Mouse (Mus musculus): ENCODE results near the gene Slc9a1. TPM values are rescaled to one million over a fixed set of nuclear protein-coding genes. Genes with fewer than 3 reads are reported as not detected.
A peak's percentile ranks its signal among the peaks of the same experiment; 100 is the strongest.

The Slc9a1 gene
- polyA plus RNA-seq, 1 experiment, result 30.1 TPM

DNA sequence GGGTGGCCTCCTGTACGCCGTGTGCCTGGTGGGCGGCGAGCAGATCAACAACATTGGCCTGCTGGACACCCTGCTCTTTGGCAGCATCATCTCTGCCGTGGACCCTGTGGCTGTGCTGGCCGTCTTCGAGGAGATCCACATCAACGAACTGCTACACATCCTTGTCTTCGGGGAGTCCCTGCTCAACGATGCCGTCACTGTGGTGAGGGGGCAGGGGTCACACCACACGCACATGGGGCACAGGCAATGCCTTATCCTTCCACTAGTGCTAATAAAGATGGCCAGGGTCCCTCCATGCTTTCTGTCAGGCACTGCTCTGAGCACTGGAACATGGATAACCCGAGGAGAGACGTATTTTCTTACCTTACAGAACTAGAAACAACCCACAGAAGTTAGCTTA is 42.6 kb downstream of the Slc9a1 start:
- WGBS, result 75% methylated on average over 14 of the region's 14 CpGs
- Histone ChIP-seq H3K4me1 (ENCODE audit: control insufficient read depth, insufficient read depth, low read length) (no peaks in the 10 kb centered on the region), H3K36me3 (ENCODE audit: control insufficient read depth, insufficient read depth, low read length) (no peaks in the 10 kb centered on the region), H3K4me3 (ENCODE audit: insufficient read depth, low read depth, low read length) (no peak overlapping the region), H3K27ac (ENCODE audit: insufficient read depth, low read depth, low read length) (no peak overlapping the region), H3K27me3 (replicated peaks; ENCODE audit: control insufficient read depth, insufficient read depth, low read length) (no peaks in the 10 kb centered on the region)
- no peak for DNase-seq
- TF ChIP-seq CTCF (conservative IDR thresholded peaks at IDR 0.05; ENCODE audit: insufficient read depth, insufficient read length, low read depth, low read length) (no peak), POLR2A (IDR thresholded peaks at IDR 0.05; ENCODE audit: low read depth, low read length) (no peak)

DNA sequence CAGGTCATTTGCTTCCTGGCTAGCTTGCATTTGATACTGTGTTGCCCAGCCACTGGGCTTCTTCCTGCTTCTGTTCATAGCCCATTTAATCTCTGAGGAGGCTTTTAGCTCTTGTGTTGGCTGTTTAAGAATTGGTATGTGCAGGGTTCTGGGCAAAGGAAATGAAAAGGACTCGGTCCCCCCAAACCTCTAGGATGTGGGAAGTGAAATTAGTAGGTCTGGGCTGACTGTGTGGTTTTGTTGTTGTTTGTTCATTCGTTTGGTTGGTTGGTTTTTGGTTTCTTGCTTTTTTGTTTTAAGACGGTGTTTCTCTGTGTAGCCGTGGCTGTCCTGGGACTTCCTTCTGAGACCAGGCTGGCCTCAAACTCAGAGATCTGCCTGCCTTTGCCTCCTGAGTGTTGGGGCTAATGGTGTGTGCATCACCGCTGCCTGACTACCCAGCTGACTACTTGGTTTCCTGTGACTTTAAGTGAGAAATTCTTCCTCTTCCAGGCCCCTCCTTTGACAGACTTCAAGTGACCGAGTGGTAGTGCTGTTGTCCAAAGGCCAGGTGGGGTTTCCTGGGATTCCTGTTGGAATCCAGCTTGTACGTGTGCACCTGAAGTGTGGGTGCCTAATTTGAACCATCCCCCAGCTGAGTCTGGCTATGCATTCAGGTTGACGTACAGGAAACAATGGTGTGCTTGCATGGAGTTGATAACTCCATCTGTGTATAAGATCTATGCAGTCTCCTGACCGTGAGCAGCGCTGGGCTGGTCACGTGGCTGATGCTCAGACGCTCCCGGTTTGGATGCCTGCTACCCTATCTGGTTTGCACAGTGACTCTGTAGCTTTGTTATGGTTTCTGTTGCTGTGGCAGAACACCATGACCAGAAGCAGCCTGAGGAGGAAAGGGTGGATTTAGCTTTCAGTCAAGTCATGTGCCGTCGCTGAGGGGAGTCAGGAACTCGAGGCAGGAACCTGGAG is 43.4 kb downstream of the Slc9a1 start:
- Histone ChIP-seq H3K36me3 (ENCODE audit: control insufficient read depth, insufficient read depth, low read length) (no peaks in the 10 kb centered on the region), H3K4me3 (ENCODE audit: insufficient read depth, low read depth, low read length) (no peak overlapping the region), H3K4me1 (ENCODE audit: control insufficient read depth, insufficient read depth, low read length) (no peaks in the 10 kb centered on the region), H3K27ac (ENCODE audit: insufficient read depth, low read depth, low read length) (no peak overlapping the region), H3K27me3 (replicated peaks; ENCODE audit: control insufficient read depth, insufficient read depth, low read length) (no peaks in the 10 kb centered on the region)
- no peak for TF ChIP-seq POLR2A (IDR thresholded peaks at IDR 0.05; ENCODE audit: low read depth, low read length)
- TF ChIP-seq CTCF (conservative IDR thresholded peaks at IDR 0.05; ENCODE audit: insufficient read depth, insufficient read length, low read depth, low read length), result no peak
- 80% methylated on average over 16 of the region's 16 CpGs for WGBS
- no peak for DNase-seq

DNA sequence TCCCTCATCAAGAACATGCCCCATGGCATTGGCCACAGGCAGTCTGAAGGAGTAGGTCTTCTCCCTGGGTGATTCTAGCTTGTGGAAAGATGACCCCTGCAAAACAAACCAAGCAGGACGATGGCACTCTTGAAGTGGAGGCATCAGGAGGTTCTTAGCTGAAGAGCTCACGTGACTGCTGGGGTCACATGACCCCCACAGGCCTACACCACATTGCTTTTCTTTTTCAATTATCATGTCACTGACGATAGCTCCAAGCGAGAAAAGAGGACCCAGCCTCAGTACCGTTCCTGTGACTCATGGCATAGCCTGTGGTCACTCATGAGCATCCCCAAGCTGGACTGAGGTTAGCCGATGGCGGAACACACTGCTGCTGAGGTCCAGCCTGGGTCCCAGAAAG is 44.1 kb downstream of the Slc9a1 start:
- H3K4me1 ChIP-seq (ENCODE audit: control insufficient read depth, insufficient read depth, low read length), result no peaks in the 10 kb centered on the region
- TF ChIP-seq CTCF (conservative IDR thresholded peaks at IDR 0.05; ENCODE audit: insufficient read depth, insufficient read length, low read depth, low read length) (no peak), POLR2A (IDR thresholded peaks at IDR 0.05; ENCODE audit: low read depth, low read length) (no peak)
- WGBS, result 89% methylated on average over 7 of the region's 7 CpGs
- no peaks in the 10 kb centered on the region for H3K36me3 ChIP-seq (ENCODE audit: control insufficient read depth, insufficient read depth, low read length)
- no peak for DNase-seq
- H3K27ac ChIP-seq (ENCODE audit: insufficient read depth, low read depth, low read length), result no peak overlapping the region
- no peaks in the 10 kb centered on the region for H3K27me3 ChIP-seq (replicated peaks; ENCODE audit: control insufficient read depth, insufficient read depth, low read length)
- H3K4me3 ChIP-seq (ENCODE audit: insufficient read depth, low read depth, low read length), result no peak overlapping the region

DNA sequence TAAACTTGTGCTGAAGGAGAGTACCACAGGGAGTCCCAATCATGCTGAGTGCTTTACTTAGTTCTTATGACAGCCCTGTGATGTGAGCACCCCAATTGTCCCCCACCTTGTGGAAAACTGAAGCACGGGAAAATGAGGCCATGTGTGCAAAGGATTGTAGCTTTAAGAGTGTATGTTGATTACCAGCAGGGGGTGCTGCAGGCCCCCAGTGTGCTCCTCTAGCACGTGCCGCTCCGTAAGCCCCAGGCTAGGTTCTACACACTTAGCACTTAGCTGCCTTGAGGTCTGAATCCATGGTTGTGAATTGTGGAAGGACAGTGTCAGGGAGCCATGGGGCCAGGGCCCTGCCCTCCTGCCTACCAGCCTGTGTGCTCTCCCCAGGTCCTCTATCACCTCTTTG is 45.4 kb downstream of the Slc9a1 start:
- H3K4me3 ChIP-seq (ENCODE audit: insufficient read depth, low read depth, low read length), result no peak overlapping the region
- peak; percentile 20 for DNase-seq
- no peak overlapping the region for H3K27ac ChIP-seq (ENCODE audit: insufficient read depth, low read depth, low read length)
- no peaks in the 10 kb centered on the region for H3K4me1 ChIP-seq (ENCODE audit: control insufficient read depth, insufficient read depth, low read length)
- no peak for TF ChIP-seq POLR2A (IDR thresholded peaks at IDR 0.05; ENCODE audit: low read depth, low read length)
- TF ChIP-seq CTCF (conservative IDR thresholded peaks at IDR 0.05; ENCODE audit: insufficient read depth, insufficient read length, low read depth, low read length), result peak; percentile 47
- H3K27me3 ChIP-seq (replicated peaks; ENCODE audit: control insufficient read depth, insufficient read depth, low read length), result no peaks in the 10 kb centered on the region
- 62% methylated on average over 4 of the region's 4 CpGs for WGBS
- no peaks in the 10 kb centered on the region for H3K36me3 ChIP-seq (ENCODE audit: control insufficient read depth, insufficient read depth, low read length)

DNA sequence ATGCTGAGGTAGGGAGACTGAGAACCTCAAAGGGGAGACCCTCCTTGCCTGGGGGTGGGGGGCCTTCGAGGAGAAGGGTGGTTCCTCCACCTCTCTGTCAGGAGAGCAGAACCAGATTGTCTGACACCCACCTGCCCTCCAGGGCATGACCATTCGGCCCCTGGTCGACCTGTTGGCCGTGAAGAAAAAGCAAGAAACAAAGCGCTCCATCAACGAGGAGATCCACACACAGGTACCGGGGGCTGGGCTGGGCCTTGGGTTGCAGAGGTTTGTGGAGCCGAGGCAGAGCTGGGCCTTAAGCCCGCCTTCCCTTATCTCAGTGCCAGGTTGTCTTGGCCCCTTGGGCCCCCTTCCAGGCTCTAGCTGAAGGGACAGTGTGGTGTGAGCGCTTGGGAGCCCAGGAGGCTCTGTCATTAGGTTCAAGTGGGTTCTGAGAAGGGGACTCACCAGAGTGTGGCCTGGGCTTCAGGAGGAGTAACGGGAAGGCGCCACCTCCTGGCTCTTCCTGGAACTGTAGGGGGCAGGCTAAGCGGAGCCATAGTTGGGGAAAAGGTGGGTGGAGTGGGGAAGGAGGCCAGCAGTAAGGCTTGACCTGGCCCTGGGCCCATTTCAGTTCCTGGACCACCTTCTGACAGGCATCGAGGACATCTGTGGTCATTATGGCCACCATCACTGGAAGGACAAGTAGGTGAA is 50.0 kb downstream of the Slc9a1 start:
- 73% methylated on average over 14 of the region's 14 CpGs for WGBS
- Histone ChIP-seq H3K27ac (ENCODE audit: insufficient read depth, low read depth, low read length) (no peak overlapping the region), H3K27me3 (replicated peaks; ENCODE audit: control insufficient read depth, insufficient read depth, low read length) (no peaks in the 10 kb centered on the region), H3K4me1 (ENCODE audit: control insufficient read depth, insufficient read depth, low read length) (no peaks in the 10 kb centered on the region), H3K4me3 (ENCODE audit: insufficient read depth, low read depth, low read length) (no peak overlapping the region), H3K36me3 (ENCODE audit: control insufficient read depth, insufficient read depth, low read length) (no peaks in the 10 kb centered on the region; the same call in 1 of the 2 replicates)
- peak; percentile 51 for DNase-seq
- TF ChIP-seq POLR2A (IDR thresholded peaks at IDR 0.05; ENCODE audit: low read depth, low read length) (no peak), CTCF (conservative IDR thresholded peaks at IDR 0.05; ENCODE audit: insufficient read depth, insufficient read length, low read depth, low read length) (peak; percentile 73)

DNA sequence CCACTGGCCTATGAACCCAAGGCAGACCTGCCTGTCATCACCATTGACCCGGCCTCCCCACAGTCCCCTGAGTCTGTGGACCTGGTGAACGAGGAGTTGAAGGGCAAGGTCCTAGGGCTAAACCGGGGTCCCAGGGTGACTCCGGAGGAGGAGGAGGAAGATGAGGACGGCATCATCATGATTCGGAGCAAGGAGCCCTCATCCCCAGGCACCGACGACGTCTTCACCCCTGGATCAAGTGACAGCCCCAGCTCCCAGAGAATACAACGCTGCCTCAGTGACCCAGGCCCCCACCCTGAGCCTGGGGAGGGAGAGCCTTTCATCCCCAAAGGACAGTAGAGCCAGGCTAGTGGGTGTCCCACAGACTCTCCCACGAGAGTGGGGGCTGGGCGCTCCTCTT is 52.5 kb downstream of the Slc9a1 start:
- Histone ChIP-seq H3K27me3 (replicated peaks; ENCODE audit: control insufficient read depth, insufficient read depth, low read length) (no peaks in the 10 kb centered on the region), H3K4me1 (ENCODE audit: control insufficient read depth, insufficient read depth, low read length) (no peaks in the 10 kb centered on the region), H3K4me3 (ENCODE audit: insufficient read depth, low read depth, low read length) (no peak overlapping the region), H3K27ac (ENCODE audit: insufficient read depth, low read depth, low read length) (no peak overlapping the region), H3K36me3 (ENCODE audit: control insufficient read depth, insufficient read depth, low read length) (no peaks in the 10 kb centered on the region; the same call in 1 of the 2 replicates)
- 87% methylated on average over 12 of the region's 12 CpGs for WGBS
- TF ChIP-seq POLR2A (IDR thresholded peaks at IDR 0.05; ENCODE audit: low read depth, low read length), result no peak
- no peak for TF ChIP-seq CTCF (conservative IDR thresholded peaks at IDR 0.05; ENCODE audit: insufficient read depth, insufficient read length, low read depth, low read length)
- DNase-seq, result no peak

DNA sequence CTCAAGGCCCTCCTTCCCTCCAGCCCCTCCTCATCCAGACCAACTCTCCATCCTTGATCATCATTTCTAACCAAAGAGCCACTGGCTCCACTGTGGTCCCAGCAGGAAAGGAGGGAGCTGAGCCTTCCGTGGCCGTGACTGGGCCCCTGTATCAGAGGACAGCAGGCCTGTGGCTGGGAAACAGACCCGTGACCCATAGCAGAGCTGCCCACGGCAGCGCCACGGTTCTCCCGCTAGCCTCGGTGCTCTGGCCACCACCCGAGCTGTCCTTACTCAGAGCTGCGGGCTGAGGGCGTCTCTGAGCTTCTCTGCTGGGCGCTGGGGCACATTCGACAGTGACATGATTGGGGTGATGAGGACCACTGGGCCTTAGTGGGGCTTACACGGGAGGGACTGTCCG is 53.1 kb downstream of the Slc9a1 start:
- TF ChIP-seq POLR2A (IDR thresholded peaks at IDR 0.05; ENCODE audit: low read depth, low read length) (no peak), CTCF (conservative IDR thresholded peaks at IDR 0.05; ENCODE audit: insufficient read depth, insufficient read length, low read depth, low read length) (no peak)
- Histone ChIP-seq H3K4me3 (ENCODE audit: insufficient read depth, low read depth, low read length) (no peak overlapping the region), H3K4me1 (ENCODE audit: control insufficient read depth, insufficient read depth, low read length) (no peaks in the 10 kb centered on the region), H3K36me3 (ENCODE audit: control insufficient read depth, insufficient read depth, low read length) (no peaks in the 10 kb centered on the region; the same call in 1 of the 2 replicates), H3K27ac (ENCODE audit: insufficient read depth, low read depth, low read length) (no peak overlapping the region), H3K27me3 (replicated peaks; ENCODE audit: control insufficient read depth, insufficient read depth, low read length) (no peaks in the 10 kb centered on the region)
- 82% methylated on average over 15 of the region's 15 CpGs for WGBS
- no peak for DNase-seq
